ENCODE assay signal across 10 mouse cellular contexts in genomic region chr15:25676056-25676785, GRCm38 (mm10). TPM values are rescaled to one million over a fixed set of nuclear protein-coding genes. Genes with fewer than 3 reads are reported as not detected.
DNase-seq lines count a peak whose midpoint lies in the region; ATAC-seq and TF ChIP-seq lines count a peak whose summit lies in the region.
"Had no signal": no experiment of that assay in that cellular context is flagged by ENCODE, and none has a peak within 500 bp of the region (broad histone marks: within the 10 kb centered on the region; RNA-seq: fewer than 3 reads in every experiment).

No protein-coding gene starts in this region.

- 21% methylated on average over 13 of the region's 13 CpGs for WGBS in forebrain, embryonic 16.5 days
- 56% methylated on average over 13 of the region's 13 CpGs for WGBS in limb, embryonic 14.5 days

- H3K27me3 ChIP-seq in forebrain, embryonic 16.5 days (replicated peaks; ENCODE audit: control insufficient read depth, insufficient read depth, low read length) = no peaks in the 10 kb centered on the region
- no peaks in the 10 kb centered on the region for H3K27me3 ChIP-seq in limb, embryonic 14.5 days (ENCODE audit: control insufficient read depth, insufficient read depth, low read length)

- ATAC-seq in forebrain, embryonic 16.5 days = peak; percentile 74
- no peak for ATAC-seq in limb, embryonic 14.5 days (ENCODE audit: low FRiP score, low read depth)

- peaks cover 32% of the 10 kb centered on the region for H3K4me1 ChIP-seq in forebrain, embryonic 16.5 days (replicated peaks; ENCODE audit: control insufficient read depth, insufficient read depth, low read length)
- peaks cover 52% of the 10 kb centered on the region for H3K4me1 ChIP-seq in limb, embryonic 14.5 days (ENCODE audit: control insufficient read depth, insufficient read depth, low read length)

- no peaks in the 10 kb centered on the region for H3K36me3 ChIP-seq in forebrain, embryonic 16.5 days (ENCODE audit: control insufficient read depth, insufficient read depth)
- H3K36me3 ChIP-seq in limb, embryonic 14.5 days (ENCODE audit: control insufficient read depth, insufficient read depth, low read length) = no peaks in the 10 kb centered on the region

- H3K9me3 ChIP-seq in forebrain, embryonic 16.5 days (ENCODE audit: control insufficient read depth, low read length) = no peaks in the 10 kb centered on the region
- H3K9me3 ChIP-seq in limb, embryonic 14.5 days (ENCODE audit: control insufficient read depth, low read length) = no peaks in the 10 kb centered on the region

- peak; percentile 53 for DNase-seq in gastrocnemius, adult 2 months
- no peak for DNase-seq in gastrocnemius, postnatal 4 days (ENCODE audit: low spot score in 2 of 2)
- peak; percentile 52 for DNase-seq in brain, adult 2 months (ENCODE audit: low read depth, low spot score)
- DNase-seq in limb, embryonic 14.5 days (ENCODE audit: low spot score) = no peak
- no peak for DNase-seq in testis, postnatal 14 days (ENCODE audit: low spot score)
- DNase-seq in kidney, postnatal 36 days = no peak
- DNase-seq in liver = no peak
- DNase-seq: thymus, adult 18-20 months had no signal

- no peak for TF ChIP-seq POLR2A in limb, embryonic 14.5 days (IDR thresholded peaks at IDR 0.05; ENCODE audit: borderline replicate concordance, extremely low read depth, insufficient read depth, insufficient read length)

- H3K9ac ChIP-seq in forebrain, embryonic 16.5 days (replicated peaks; ENCODE audit: low read depth, low read length) = no peak overlapping the region
- H3K9ac ChIP-seq in limb, embryonic 14.5 days (ENCODE audit: low read depth, low read length, severe bottlenecking) = no peak overlapping the region

- intact Hi-C loops in gastrocnemius, adult 2 months (cut with DNase I) = no loop called here

- no peak overlapping the region; the same call in 1 of the 2 replicates for H3K4me3 ChIP-seq in gastrocnemius, adult 2 months
- H3K4me3 ChIP-seq in forebrain, embryonic 16.5 days (replicated peaks; ENCODE audit: low read length) = no peak overlapping the region
- H3K4me3 ChIP-seq in limb, embryonic 14.5 days (replicated peaks; ENCODE audit: low read length) = no peak overlapping the region
- H3K4me3 ChIP-seq: erythroblast, embryonic 14.5 days had no signal

- no peak overlapping the region for H3K27ac ChIP-seq in gastrocnemius, adult 2 months
- peak overlapping the region; percentile 32 for H3K27ac ChIP-seq in forebrain, embryonic 16.5 days (ENCODE audit: low read length)
- 0 out of 2 replicates have a peak overlapping the region, but pooled peaks have one; percentile 26 for H3K27ac ChIP-seq in limb, embryonic 14.5 days (replicated peaks; ENCODE audit: low read depth, low read length)

- peak overlapping the region; percentile 13 for H3K4me2 ChIP-seq in forebrain, embryonic 16.5 days (ENCODE audit: low read length)
- no peak overlapping the region for H3K4me2 ChIP-seq in limb, embryonic 14.5 days (replicated peaks; ENCODE audit: low read depth, low read length, severe bottlenecking)

- TF ChIP-seq CTCF in gastrocnemius, adult 2 months (IDR thresholded peaks at IDR 0.05) = no peak

RNA-seq across cellular contexts. Expression of gene Myo10, which starts 53.9 kb away (rescaled TPM):
- total RNA-seq in gastrocnemius, adult 2 months (2021) = 10 to 100 TPM; 56.1 to 62.0 TPM
- total RNA-seq in gastrocnemius, postnatal 4 days (2021) = 10 to 100 TPM; 71.0 to 72.9 TPM
- 38.4 and 44.8 TPM in 2 replicates for polyA plus RNA-seq in forebrain, embryonic 16.5 days (2015; fragmentation: Nextera tagmentation; extraction: Ambion mirVana)
- 25.5 and 26.9 TPM in 2 replicates for polyA plus RNA-seq in limb, embryonic 14.5 days (2012; rRNA removed)
- 28.8 and 34.2 TPM in 2 replicates for polyA plus RNA-seq in limb, embryonic 14.5 days (2014; fragmentation: Nextera tagmentation; extraction: Ambion mirVana)

Comparison
In these comparisons a context has a peak if more than half of its experiments do, and no peak if none do; other contexts are left out.
1. DNase-seq: peak in gastrocnemius, adult 2 months (single experiment) and brain, adult 2 months (single experiment); none in gastrocnemius, postnatal 4 days (0 of 2), limb, embryonic 14.5 days (single experiment), testis, postnatal 14 days (single experiment), kidney, postnatal 36 days (0 of 2) and liver (single experiment).